Mouse (Mus musculus) A20 (cell line): Measurements from ENCODE around the gene Rxfp2.

Source experiments
- DNase-seq: peaks from one replicate; pipeline ENCODE4 v3.0.0-alpha.2; 2011; ENCODE audit warnings: low read depth, low spot score

The Rxfp2 gene

DNA sequence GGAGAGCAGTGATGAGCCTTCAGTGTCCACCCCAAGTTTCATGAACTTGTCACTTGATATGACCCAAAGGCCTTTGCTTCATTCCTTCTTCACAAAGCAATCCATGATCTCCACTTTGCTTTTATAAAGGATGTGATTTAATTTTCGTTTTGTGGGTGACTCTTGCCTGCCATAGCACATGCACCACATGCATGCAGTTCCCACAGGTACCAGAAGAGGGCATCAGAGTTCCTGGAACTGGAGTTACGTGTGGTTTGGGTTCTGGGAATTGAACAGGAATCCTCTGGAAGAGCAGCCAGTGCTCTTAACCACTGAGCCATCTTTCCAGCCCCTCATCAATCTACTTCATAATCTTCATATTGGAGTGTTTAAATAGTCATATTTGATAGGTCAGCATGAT lies 26.1 kb downstream of the Rxfp2 start:
- DNase-seq: no peak

- no peak for DNase-seq
Observed at GRCm38 (mm10) chr5:150046438-150046837, 28.0 kb downstream of the Rxfp2 start.

DNA sequence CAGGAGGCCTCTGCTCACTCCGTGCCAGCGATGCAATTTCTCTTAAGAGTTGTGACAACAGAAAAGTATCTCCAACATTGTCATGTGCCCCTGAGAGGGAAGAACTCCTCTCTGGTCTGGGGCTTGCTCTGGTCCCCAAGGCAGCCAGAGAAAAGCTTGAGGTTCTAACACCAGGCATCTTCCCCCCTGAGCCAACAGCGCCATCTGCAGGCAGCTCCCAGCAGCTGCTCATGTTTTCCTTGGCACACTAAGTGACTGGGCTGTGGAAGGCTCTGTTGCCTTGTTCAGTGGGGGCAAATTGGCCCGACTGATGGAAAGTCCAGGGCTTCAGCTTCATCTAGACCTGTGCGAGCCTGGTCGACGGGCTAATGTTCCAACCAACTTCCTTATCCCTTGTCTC lies 31.5 kb downstream of the Rxfp2 start:
- DNase-seq: peak; percentile 41

DNA sequence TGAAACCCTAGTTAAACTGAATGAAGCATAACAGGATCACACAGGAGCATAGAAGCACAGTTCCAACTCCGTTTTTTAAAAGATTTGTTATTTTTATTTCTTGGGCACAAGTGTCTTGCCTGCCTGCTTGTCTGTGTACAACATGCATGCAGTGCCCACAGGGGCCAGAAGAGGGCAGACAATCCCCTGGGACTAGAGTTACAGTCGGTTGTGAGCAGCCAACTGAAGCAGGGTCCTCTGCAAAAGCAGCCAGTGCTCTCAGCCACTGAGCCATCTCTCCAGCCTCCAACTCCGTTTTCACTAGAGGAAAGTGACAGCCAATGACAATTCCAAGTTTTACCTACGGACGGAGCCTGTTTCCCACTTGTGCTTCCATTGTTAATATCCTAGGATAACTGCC lies 33.4 kb downstream of the Rxfp2 start:
- DNase-seq: peak; percentile 54

- no peak for DNase-seq
Observed at GRCm38 (mm10) chr5:150053294-150053693, 34.8 kb downstream of the Rxfp2 start.

GRCm38 (mm10) chr5:150053956-150054355 lies 35.5 kb downstream of the Rxfp2 start:
- DNase-seq: no peak

DNA sequence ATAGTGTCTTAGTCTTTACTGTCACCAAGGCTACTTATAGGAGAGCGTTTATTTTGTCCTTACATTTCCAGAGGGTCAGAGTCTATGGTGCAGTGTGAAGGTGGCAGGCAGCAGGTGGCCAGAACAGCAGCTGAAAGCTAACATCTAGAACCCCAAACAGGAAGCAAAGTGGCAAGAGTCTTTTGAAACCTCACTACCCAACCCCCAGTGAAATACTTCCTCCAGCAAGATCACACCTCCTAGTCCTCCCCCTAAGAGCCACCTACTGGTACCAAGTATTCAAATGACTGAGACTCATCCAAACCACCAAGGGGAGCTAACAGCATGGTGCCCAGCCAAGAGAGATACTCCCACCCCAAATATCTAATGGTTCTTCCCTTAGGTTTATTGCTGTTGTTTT lies 36.8 kb downstream of the Rxfp2 start:
- peak; percentile 10 for DNase-seq

- DNase-seq: no peak
Observed at GRCm38 (mm10) chr5:150056056-150056455, 37.6 kb downstream of the Rxfp2 start.

- no peak for DNase-seq
Observed at GRCm38 (mm10) chr5:150058845-150059244, 40.4 kb downstream of the Rxfp2 start.

- no peak for DNase-seq
Observed at GRCm38 (mm10) chr5:150059466-150059865, 41.0 kb downstream of the Rxfp2 start.

- DNase-seq: no peak
Observed at GRCm38 (mm10) chr5:150061086-150061485, 42.6 kb downstream of the Rxfp2 start.

- no peak for DNase-seq
Observed at GRCm38 (mm10) chr5:150064286-150064685, 45.8 kb downstream of the Rxfp2 start.

GRCm38 (mm10) chr5:150070086-150070485 lies 51.6 kb downstream of the Rxfp2 start:
- peak; percentile 6 for DNase-seq

DNA sequence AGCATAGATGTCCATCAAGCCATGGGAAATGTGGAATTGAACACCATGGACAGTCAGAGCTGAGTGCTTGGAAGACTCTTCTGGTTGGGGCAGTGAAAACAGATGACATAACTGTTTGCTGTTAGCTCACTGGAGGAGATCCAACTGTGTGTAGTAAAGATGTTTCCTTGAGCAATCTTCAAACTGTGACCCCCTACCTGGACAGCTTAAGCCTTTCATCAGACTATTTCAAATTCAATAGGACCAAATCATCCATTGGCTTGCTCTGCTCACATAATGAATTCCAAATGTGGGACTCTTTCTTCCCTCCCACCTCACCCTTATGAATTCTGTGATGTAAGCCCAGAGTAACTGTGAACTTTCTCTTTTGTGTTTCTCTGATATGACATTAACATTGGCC lies 53.3 kb downstream of the Rxfp2 start:
- no peak for DNase-seq

- no peak for DNase-seq
Observed at GRCm38 (mm10) chr5:150079866-150080797, 61.7 kb downstream of the Rxfp2 start.

DNA sequence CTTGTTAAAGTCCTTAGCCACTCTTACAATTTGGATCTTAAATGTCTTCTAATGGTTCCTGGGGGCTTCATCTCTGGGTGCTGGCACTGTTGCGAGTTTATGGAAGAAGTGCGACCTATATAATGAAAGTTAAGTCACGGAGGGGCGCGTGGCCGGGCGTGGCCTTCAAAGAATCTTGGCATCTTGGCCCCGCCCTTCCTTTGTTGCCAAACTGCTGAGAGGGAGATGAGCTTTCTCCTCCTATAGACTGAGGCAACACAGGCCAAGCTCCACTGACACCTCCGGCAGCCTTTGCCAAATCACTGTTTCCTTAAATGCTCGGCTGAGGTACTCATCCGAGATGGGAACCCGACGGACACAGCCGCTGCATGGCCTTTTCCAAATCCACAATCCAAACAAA lies 64.2 kb downstream of the Rxfp2 start:
- DNase-seq: no peak

DNA sequence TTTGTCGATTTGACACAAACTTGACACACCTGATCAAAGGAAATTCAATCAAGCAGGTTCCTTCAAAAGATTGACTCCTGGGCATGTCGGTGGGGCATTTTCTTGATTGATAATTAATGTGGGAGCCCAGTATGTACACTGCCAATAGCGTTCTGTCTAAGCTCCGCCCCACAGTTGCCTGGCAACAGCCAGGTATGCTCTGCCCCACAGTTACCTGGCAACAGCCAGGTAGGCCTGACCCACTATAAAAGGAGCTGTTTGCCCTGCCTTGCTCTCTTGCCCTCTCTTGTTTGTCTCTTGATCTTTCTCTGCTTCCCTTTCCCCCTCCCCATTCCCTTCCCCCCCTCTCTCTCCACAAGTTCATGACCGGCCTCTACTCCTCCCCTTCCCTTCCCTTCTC lies 64.7 kb downstream of the Rxfp2 start:
- no peak for DNase-seq

- peak; percentile 50 for DNase-seq
Observed at GRCm38 (mm10) chr5:150097620-150098019, 79.1 kb downstream of the Rxfp2 start.

DNA sequence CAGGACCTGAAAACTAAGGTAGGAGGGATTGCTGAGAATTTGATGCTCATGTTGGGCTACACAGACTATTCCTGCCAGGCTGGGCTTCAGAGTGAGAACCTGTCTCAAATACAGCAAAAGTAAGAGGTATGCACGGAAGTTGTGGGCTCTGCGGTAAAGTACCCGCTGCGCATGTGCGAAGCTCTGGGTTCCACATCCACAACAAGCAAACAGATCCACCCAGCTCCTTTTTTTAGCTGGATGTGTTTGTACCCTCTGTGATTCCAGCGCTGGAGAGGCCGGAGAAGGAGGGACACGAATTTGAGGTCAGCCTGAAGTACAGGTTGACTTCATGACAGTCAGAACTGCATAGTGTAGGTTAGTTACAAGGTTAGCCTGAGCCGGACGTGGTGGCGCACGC lies 80.3 kb downstream of the Rxfp2 start:
- DNase-seq: no peak

DNA sequence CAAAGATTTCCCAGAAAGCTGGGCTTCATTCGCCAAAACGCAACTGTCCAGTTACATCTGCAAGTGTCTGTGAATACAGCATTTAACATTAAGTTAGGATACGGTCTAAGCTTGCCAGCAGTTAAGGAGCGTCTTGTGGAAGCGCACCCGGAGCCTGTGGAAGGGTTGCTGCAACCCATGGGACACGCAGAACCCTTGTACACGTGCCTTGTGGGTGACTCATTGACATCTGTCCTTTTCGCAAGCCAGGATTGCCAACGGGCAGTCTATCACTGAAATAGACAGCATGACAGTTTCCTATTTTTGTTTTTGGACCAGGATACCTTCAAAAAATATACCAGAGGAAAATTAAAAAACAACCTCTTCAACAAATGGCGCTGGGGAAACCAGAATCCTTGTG lies 83.3 kb downstream of the Rxfp2 start:
- no peak for DNase-seq

DNA sequence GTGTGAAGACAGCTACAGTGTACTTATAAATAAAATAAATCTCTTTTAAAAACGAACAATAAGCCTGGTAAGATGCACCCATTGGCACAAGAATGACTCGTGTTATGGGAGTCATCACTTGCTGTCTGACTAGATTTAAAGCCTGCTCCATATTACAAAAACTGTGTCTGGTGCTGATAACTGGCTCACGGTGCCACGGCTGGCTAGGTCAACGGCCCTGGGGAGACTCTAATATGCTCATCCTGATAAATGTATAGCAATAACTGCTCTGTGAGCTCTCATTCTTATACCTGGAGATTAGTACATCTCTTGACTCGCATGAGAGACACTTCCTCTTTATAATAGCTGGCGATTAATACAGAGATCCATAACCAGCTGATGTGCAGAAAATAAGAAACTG lies 87.9 kb downstream of the Rxfp2 start:
- no peak for DNase-seq

DNA sequence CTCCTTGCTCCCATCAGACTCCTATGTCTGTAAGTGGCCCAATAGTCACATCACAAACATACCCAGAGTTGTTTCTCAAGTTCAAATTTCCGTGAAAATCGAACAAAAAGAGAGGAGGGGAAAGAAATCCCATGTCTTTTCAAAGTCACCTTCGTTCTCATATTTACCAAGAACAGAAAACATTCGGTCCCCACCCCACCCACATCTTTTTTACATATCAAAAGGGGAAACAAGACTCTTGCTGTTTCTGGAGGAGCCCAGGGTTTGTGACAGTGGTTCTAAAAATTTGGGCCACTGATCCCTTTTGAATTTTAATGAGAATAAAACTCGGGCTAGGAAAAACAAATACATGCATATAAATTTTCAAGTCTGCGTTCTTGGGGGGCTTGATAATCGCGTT lies 92.8 kb downstream of the Rxfp2 start:
- DNase-seq: no peak

- DNase-seq: peak; percentile 28
Observed at GRCm38 (mm10) chr5:150114007-150114406, 95.5 kb downstream of the Rxfp2 start.

DNA sequence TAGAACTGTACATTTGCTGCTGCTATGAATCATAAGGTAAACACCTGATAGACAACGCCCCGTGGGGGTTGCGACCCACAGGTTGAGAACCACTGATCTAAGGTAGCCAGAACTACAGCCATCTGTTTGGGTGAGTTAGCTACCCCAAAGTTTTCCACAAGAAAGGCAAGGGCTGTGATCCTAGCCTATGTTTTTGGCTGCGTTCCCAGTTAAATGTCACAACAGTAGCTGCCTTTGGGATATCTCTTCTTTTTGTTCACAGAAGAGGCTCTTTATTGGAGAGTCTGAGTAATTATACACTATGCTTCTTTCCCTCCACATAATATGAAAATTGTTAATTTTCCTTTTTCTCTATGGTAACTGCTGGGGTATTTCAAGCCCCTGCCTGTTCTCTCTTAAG lies 96.3 kb downstream of the Rxfp2 start:
- DNase-seq: no peak
